Mouse (Mus musculus) E14TG2a.4 (cell line): ENCODE measurements at regions not wholly inside any gene's neighbourhood (a gene's known extent, or its start where the extent isn't known, plus 50 kb on each side); places are given as distances from the start of the nearest gene placed in this dataset.
A peak's percentile ranks its signal among the peaks of the same experiment; 100 is the strongest.

Experiments
- H3K27me3 ChIP-seq: 2 replicates; pipeline ENCODE4 v1.6.1; 2014; ENCODE audit warnings: low read length, control low read depth; ENCODE audit not compliant: insufficient read depth
- H3K36me3 ChIP-seq: 2 replicates; pipeline ENCODE4 v1.6.1; 2014; ENCODE audit warnings: low read length, control low read depth; ENCODE audit not compliant: insufficient read depth
- H3K4me1 ChIP-seq: replicated peaks from 2 replicates; pipeline ENCODE4 v1.6.1; 2014; ENCODE audit warnings: low read depth, low read length, control low read depth
- H3K4me3 ChIP-seq: replicated peaks from 2 replicates; pipeline ENCODE4 v1.5.1; 2014; ENCODE audit warnings: mild to moderate bottlenecking, low read length
- H3K9me3 ChIP-seq: 2 replicates; pipeline ENCODE4 v1.6.1; 2014; ENCODE audit warnings: low read length, control low read depth
- CTCF ChIP-seq: conservative IDR thresholded peaks from 2 replicates; pipeline ENCODE4 v1.5.1; 2014; ENCODE audit warnings: low read length
- NANOG ChIP-seq: IDR thresholded peaks from 2 replicates; pipeline ENCODE4 v1.6.1; 2014; ENCODE audit warnings: borderline replicate concordance, low read length, mixed read lengths
- POU5F1 ChIP-seq: IDR thresholded peaks from 2 replicates; pipeline ENCODE4 v1.6.1; 2014; ENCODE audit warnings: low read length, borderline replicate concordance

GRCm38 (mm10) chr5:62113664-62114063, 305.0 kb downstream of the G6pd2 start:
- no peaks in the 10 kb centered on the region for H3K27me3 ChIP-seq
- H3K36me3 ChIP-seq = no peaks in the 10 kb centered on the region
- H3K4me1 ChIP-seq = no peaks in the 10 kb centered on the region
- no peaks in the 10 kb centered on the region for H3K9me3 ChIP-seq
- TF ChIP-seq POU5F1 = no peak
- no peak for TF ChIP-seq NANOG
- TF ChIP-seq CTCF = no peak
- H3K4me3 ChIP-seq = no peak overlapping the region

GRCm38 (mm10) chr5:62145178-62145577, 336.6 kb downstream of the G6pd2 start:
- TF ChIP-seq POU5F1 (no peak), NANOG (no peak), CTCF (no peak)
- no peaks in the 10 kb centered on the region for H3K36me3 ChIP-seq
- no peaks in the 10 kb centered on the region for H3K9me3 ChIP-seq
- H3K4me1 ChIP-seq = no peaks in the 10 kb centered on the region
- H3K4me3 ChIP-seq = no peak overlapping the region
- no peaks in the 10 kb centered on the region for H3K27me3 ChIP-seq

GRCm38 (mm10) chr5:62147399-62147798, 338.8 kb downstream of the G6pd2 start:
- Histone ChIP-seq H3K4me1 (no peaks in the 10 kb centered on the region), H3K9me3 (no peaks in the 10 kb centered on the region), H3K4me3 (no peak overlapping the region), H3K27me3 (no peaks in the 10 kb centered on the region), H3K36me3 (no peaks in the 10 kb centered on the region)
- TF ChIP-seq NANOG (no peak), POU5F1 (0 out of 2 replicates have a peak, but pooled peaks have one; percentile 43), CTCF (no peak)

GRCm38 (mm10) chr5:62160528-62160927, 351.9 kb downstream of the G6pd2 start:
- Histone ChIP-seq H3K4me3 (no peak overlapping the region), H3K9me3 (no peaks in the 10 kb centered on the region)
- TF ChIP-seq NANOG (no peak), POU5F1 (no peak), CTCF (no peak)

GRCm38 (mm10) chr5:62192073-62192472, 383.5 kb downstream of the G6pd2 start:
- Histone ChIP-seq H3K9me3 (no peaks in the 10 kb centered on the region), H3K36me3 (no peaks in the 10 kb centered on the region), H3K4me3 (no peak overlapping the region), H3K4me1 (no peaks in the 10 kb centered on the region), H3K27me3 (no peaks in the 10 kb centered on the region)
- TF ChIP-seq CTCF (no peak), NANOG (no peak), POU5F1 (no peak)

More at GRCm38 (mm10) chr5:62160528-62160927, 351.9 kb downstream of the G6pd2 start:
- H3K36me3 ChIP-seq = no peaks in the 10 kb centered on the region
- H3K4me1 ChIP-seq = no peaks in the 10 kb centered on the region
- H3K27me3 ChIP-seq = no peaks in the 10 kb centered on the region

- no peak overlapping the region for H3K4me3 ChIP-seq
- TF ChIP-seq NANOG = no peak
- no peak for TF ChIP-seq CTCF
- TF ChIP-seq POU5F1 = no peak
- no peaks in the 10 kb centered on the region for H3K36me3 ChIP-seq
- H3K9me3 ChIP-seq = no peaks in the 10 kb centered on the region
- no peaks in the 10 kb centered on the region for H3K27me3 ChIP-seq
- H3K4me1 ChIP-seq = no peaks in the 10 kb centered on the region
Measured at GRCm38 (mm10) chr5:62205384-62205783, 396.8 kb downstream of the G6pd2 start.
